In genomic region chr3:101110043-101110837, GRCm38 (mm10) we compare ENCODE assay signal across 8 mouse cellular contexts. TPM values are rescaled to one million over a fixed set of nuclear protein-coding genes. Genes with fewer than 3 reads are reported as not detected.
A peak's percentile ranks its signal among the peaks of the same experiment; 100 is the strongest.
DNase-seq lines count a peak whose midpoint lies in the region; ATAC-seq and TF ChIP-seq lines count a peak whose summit lies in the region.

Gene Ptgfrn, minus strand, starts transcription at chr3:101110278.

- peak; percentile 57 to 62 for DNase-seq in left cerebral cortex, adult 2 months (ENCODE audit: extremely low spot score in 1 of 2, low spot score in 2 of 2)
- no peak for DNase-seq in left cerebral cortex, adult 9 months (ENCODE audit: low spot score in 2 of 2)
- peak; percentile 87 for DNase-seq in embryo, embryonic 10.5 days (ENCODE audit: low spot score)
- DNase-seq in heart, adult 18-20 months, result peak; percentile 83 to 84
- DNase-seq in testis, postnatal 10 days (ENCODE audit: low spot score), result peak; percentile 82

- no peaks in the 10 kb centered on the region for H3K27me3 ChIP-seq in intestine, postnatal 0 days (replicated peaks; ENCODE audit: control insufficient read depth, insufficient read depth, low read length)
- H3K27me3 ChIP-seq in limb, embryonic 15.5 days, result no peaks in the 10 kb centered on the region
- H3K27me3 ChIP-seq in midbrain, embryonic 16.5 days (ENCODE audit: control insufficient read depth, insufficient read depth, low read depth, low read length), result no peaks in the 10 kb centered on the region; the same call in 1 of the 2 replicates

- H3K9ac ChIP-seq in intestine, postnatal 0 days (ENCODE audit: low read depth, low read length), result peak within 1 kb of the TSS; percentile 91
- H3K9ac ChIP-seq in limb, embryonic 15.5 days, result peak within 1 kb of the TSS; percentile 90
- peak within 1 kb of the TSS; percentile 98 for H3K9ac ChIP-seq in midbrain, embryonic 16.5 days (ENCODE audit: low read depth, low read length)

- H3K4me1 ChIP-seq in intestine, postnatal 0 days (replicated peaks; ENCODE audit: control insufficient read depth, insufficient read depth, low read length), result peaks cover 6% of the 10 kb centered on the region; the same call in 1 of the 2 replicates
- H3K4me1 ChIP-seq in limb, embryonic 15.5 days, result peaks cover 45% of the 10 kb centered on the region
- H3K4me1 ChIP-seq in midbrain, embryonic 16.5 days (ENCODE audit: control insufficient read depth, insufficient read depth, low read length), result peaks cover 38% of the 10 kb centered on the region

- peak within 1 kb of the TSS; percentile 70 for H3K4me3 ChIP-seq in left cerebral cortex, adult 2 months
- peak within 1 kb of the TSS; percentile 86 for H3K4me3 ChIP-seq in intestine, postnatal 0 days (ENCODE audit: low read depth, low read length)
- H3K4me3 ChIP-seq in limb, embryonic 15.5 days, result peak within 1 kb of the TSS; percentile 83
- H3K4me3 ChIP-seq in midbrain, embryonic 16.5 days (ENCODE audit: low read depth, low read length), result peak within 1 kb of the TSS; percentile 88

- peak within 1 kb of the TSS; percentile 90 for H3K4me2 ChIP-seq in intestine, postnatal 0 days (replicated peaks; ENCODE audit: low read depth)
- peak within 1 kb of the TSS; percentile 81 for H3K4me2 ChIP-seq in limb, embryonic 15.5 days
- H3K4me2 ChIP-seq in midbrain, embryonic 16.5 days (ENCODE audit: low read length), result peak within 1 kb of the TSS; percentile 89

- no peak for TF ChIP-seq CTCF in left cerebral cortex, adult 2 months (IDR thresholded peaks at IDR 0.05)
- TF ChIP-seq CTCF in intestine, postnatal 0 days (IDR thresholded peaks at IDR 0.05; ENCODE audit: low read depth), result no peak

- peak within 1 kb of the TSS; percentile 72 for H3K27ac ChIP-seq in left cerebral cortex, adult 2 months
- peak within 1 kb of the TSS; percentile 98 for H3K27ac ChIP-seq in intestine, postnatal 0 days (ENCODE audit: low read depth, low read length)
- H3K27ac ChIP-seq in limb, embryonic 15.5 days, result peak within 1 kb of the TSS; percentile 95
- H3K27ac ChIP-seq in midbrain, embryonic 16.5 days (ENCODE audit: low read length), result peak within 1 kb of the TSS; percentile 80

- under 1% methylated on average over 46 of the region's 81 CpGs for WGBS in intestine, postnatal 0 days
- WGBS in limb, embryonic 15.5 days, result under 1% methylated on average over 48 of the region's 81 CpGs
- WGBS in midbrain, embryonic 16.5 days, result under 1% methylated on average over 43 of the region's 81 CpGs

- H3K9me3 ChIP-seq in intestine, postnatal 0 days (ENCODE audit: control insufficient read depth), result no peaks in the 10 kb centered on the region
- H3K9me3 ChIP-seq in limb, embryonic 15.5 days, result no peaks in the 10 kb centered on the region
- no peaks in the 10 kb centered on the region for H3K9me3 ChIP-seq in midbrain, embryonic 16.5 days (replicated peaks; ENCODE audit: control insufficient read depth, low read length, poor library complexity, severe bottlenecking)

- intact Hi-C loops in left cerebral cortex, adult 2 months (cut with DNase I), result no loop called here

- peak; percentile 46 for ATAC-seq in intestine, postnatal 0 days
- peak; percentile 68 for ATAC-seq in limb, embryonic 15.5 days (ENCODE audit: insufficient number of reproducible peaks, low FRiP score, low TSS enrichment, low read depth)
- ATAC-seq in midbrain, embryonic 16.5 days, result peak; percentile 75

- no peaks in the 10 kb centered on the region for H3K36me3 ChIP-seq in intestine, postnatal 0 days (ENCODE audit: control insufficient read depth, insufficient read depth)
- no peaks in the 10 kb centered on the region for H3K36me3 ChIP-seq in limb, embryonic 15.5 days
- H3K36me3 ChIP-seq in midbrain, embryonic 16.5 days (ENCODE audit: control insufficient read depth, insufficient read depth, low read length), result no peaks in the 10 kb centered on the region

RNA-seq across cellular contexts. Expression of gene Ptgfrn, which starts in this region (rescaled TPM):
- total RNA-seq in left cerebral cortex, adult 2 months (2021), result 10 to 100 TPM; 39.7 to 40.7 TPM
- total RNA-seq in heart, adult 18-20 months (2021), result 10 to 100 TPM; 19.8 to 21.3 TPM
- polyA plus RNA-seq in intestine, postnatal 0 days (2015; fragmentation: Nextera tagmentation; extraction: Ambion mirVana), result 5.6 and 6.1 TPM in 2 replicates
- polyA plus RNA-seq in limb, embryonic 15.5 days (2015; fragmentation: Nextera tagmentation; extraction: Ambion mirVana), result 7.8 and 8.2 TPM in 2 replicates
- polyA plus RNA-seq in midbrain, embryonic 16.5 days (2015; fragmentation: Nextera tagmentation; extraction: Ambion mirVana), result 2.6 and 2.9 TPM in 2 replicates

Comparison
In these comparisons a context has a peak if more than half of its experiments do, and no peak if none do; other contexts are left out.
1. DNase-seq: peak in left cerebral cortex, adult 2 months (2 of 2), embryo, embryonic 10.5 days (single experiment), heart, adult 18-20 months (2 of 2) and testis, postnatal 10 days (single experiment); none in left cerebral cortex, adult 9 months (0 of 2).
2. Peak in every context shown above with its lines, with median percentiles within 50 percentile points of each other: H3K27ac ChIP-seq, H3K4me3 ChIP-seq, ATAC-seq, H3K4me2 ChIP-seq and H3K9ac ChIP-seq.